Mouse (Mus musculus): ENCODE results near the gene Ackr4.

GRCm38 (mm10) chr9:104102901-104103300 is 23.8 kb downstream of the Ackr4 start:
- TF ChIP-seq CTCF (IDR thresholded peaks at IDR 0.05; ENCODE audit: insufficient read depth, low read depth, low read length): no peak
- TF ChIP-seq POLR2A (IDR thresholded peaks at IDR 0.05; ENCODE audit: insufficient read depth, low read depth, low read length): no peak

Measured in olfactory bulb, adult 2 months (tissue).